Mouse (Mus musculus) embryo, embryonic 11 days (tissue): Measurements from ENCODE around the gene Olfr287.

Experiments
- DNase-seq: peaks from one replicate; pipeline ENCODE4 v3.0.0-alpha.2; 2015

The Olfr287 gene

DNA sequence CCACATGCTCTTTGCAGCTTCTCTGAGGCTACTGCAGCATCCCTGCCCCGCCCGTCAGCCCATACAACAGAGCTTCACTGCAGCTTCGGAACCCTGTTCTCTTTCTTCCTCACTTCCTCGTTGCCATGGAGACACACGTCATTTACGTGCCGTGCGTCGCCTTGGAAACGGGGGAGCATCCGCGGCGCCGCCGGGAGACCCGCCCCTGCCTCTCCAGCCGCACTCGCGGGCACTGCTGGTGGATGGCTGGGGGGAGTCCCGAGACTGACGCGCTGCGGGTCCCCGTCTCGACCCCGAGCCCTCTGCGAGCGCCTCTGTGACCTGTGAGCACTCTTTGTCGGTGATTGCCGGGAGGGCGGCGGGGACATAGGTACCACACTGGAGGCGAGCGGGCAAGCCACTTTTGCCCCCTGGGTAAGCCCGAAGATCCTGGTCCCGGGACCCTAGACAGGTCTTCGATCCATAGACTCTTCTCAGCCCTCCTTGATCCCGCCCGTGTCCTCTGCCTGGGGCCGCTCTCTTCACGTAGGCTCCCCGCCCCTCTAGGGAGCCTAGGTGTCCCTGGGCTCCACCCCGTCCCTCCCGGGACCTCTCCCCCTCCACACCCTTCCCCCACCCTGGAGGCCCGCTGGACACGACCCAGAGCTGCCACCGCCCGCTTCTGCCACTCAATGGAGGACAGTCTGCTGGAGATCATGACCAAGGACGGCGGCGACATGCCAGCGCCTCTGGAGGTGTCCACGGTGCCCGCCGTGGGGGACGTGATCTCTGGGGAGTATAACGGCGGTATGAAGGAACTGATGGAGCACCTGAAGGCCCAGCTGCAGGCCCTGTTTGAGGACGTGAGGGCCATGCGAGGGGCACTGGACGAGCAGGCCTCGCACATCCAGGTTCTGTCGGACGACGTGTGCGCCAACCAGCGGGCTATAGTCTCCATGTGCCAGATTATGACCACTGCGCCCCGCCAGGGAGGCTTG is 52.9 kb downstream of the Olfr287 start:
- peak; percentile 98 for DNase-seq

DNA sequence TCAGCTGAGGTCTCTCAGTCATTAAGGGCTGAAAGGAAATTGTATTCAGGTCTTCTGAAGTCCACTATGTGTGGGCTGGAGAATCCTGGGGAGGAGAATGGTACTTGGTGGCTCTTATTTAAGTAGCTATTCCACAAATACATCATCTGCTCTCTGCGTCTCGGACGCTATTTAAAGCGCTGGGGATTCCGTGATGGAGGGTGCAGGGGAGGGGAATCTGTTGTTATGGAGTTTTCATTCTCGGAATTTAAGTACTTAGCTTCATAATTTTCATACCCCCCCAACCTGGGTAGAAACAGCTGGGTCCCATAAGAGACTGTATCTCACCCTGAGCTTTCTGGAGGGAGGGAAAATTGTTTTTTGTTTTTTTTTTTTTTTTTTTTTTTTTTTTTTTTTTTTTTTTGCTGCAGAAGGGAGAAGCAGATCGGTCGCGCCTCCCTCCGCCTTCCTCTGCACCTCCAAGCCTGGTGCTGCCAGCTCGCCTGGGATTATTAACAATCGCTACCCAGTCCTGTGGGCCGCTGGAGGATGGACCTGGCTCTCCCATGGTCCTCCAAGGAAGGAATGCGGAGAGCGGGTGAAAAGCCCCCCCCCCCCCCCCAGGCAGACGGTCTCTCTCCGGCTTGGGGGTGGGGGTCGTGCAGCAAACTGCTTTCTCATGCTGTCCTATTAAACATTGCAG is 53.8 kb downstream of the Olfr287 start, which contains the start of gene Ccdc184:
Gene Ccdc184 (plus strand): TSS at position 196 of the 682 bp plus-strand sequence.
- peak; percentile 28 for DNase-seq

DNA sequence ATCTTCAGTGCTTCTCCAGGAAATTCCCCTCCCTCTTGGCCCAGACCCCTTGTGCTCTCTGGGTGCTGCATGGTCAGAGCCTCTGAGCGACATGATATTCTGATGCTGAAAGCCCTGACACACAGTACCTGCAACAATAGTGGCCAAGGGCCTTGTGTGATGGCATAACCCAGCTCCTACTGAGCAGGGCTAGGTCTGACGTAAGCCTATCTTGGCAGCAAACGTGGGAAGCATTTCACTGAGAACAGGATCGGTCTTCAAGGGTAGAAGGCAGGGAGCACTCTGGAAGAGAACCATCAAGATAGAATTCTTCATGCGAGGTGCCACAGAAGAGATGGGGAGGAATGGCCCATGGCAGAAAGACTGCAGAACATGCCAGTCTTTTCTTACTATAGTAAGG is 55.3 kb downstream of the Olfr287 start, which contains the start of gene Asb8:
Gene Asb8 (minus strand): TSS at position 101 of the 400 bp plus-strand sequence.
- DNase-seq, result no peak

DNA sequence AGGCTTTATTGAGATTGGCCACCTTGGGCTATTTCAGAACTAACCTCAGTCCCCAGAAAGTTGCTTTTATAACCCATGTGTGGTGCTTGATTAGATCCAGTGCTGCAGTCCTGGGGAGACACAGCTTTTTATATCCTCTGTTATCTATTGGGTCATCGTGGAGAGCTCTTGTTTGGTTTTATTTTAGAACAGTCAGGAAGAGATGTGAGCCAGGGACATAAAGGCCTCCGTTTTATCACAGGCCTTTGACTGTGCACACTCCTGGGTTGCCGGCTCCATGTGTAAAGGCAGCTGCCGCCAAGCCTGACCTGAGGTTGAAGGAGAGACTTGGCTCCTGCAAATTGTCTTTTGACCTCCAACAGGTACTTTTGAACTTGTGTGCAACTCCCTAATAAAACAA is 58.3 kb downstream of the Olfr287 start:
- DNase-seq, result no peak

DNA sequence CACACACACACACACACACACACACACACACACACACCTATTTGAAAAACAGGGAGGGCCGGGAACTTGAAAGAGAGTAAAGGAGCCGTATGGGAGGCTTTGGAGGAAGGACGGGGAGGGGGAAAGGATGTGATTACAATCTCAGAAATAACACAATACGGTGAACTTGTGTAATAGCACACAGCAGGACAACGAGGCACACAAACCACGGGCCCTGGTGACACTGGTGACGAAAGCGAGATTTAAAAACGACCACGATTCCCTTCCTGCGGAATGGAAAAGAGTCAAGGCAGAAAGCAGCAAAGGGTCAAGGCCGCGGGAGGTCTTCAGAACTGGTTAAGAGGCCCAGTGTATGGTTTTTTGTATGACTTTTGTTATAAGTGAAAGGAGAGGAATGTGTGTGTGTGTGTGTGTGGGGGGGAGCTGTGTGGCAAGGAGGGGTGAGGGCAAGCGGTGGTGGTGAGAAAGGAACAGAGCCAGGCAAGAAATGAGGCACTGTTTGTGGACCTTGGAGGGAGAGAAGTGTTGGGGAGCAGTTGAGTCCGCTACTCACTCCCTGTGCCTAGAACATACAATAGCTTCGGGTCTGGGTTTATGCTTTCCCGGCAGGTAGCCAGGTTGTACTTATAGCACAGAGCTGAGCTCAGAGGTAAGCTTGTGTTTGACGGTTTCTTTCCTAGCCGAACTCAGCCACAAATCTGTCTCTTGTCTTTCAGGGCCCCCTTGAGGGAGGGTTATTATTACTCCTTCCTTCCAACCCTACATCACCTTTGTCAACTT is 59.6 kb downstream of the Olfr287 start:
- no peak for DNase-seq

DNA sequence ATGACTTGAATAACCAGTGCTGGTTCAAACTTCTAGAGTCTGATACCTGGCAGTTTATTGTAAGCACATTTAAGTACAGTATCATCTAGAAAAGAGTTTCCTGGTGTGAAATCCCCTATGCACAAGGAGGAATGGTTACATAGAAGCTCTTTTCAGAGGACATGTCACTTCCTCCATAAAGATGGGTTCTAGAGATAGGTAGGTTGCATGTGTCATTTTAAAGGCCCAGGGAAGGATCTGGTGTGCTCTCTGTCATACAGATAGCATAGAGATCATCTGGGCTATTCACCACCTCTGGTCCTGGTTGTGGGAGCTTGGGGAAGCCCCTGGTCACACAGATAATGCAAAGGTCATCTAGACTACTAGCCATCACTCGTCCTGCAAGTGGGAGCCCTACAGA is 63.6 kb downstream of the Olfr287 start:
- no peak for DNase-seq
